12 mouse cellular contexts compared by ENCODE assay signal in the genomic region with DNA sequence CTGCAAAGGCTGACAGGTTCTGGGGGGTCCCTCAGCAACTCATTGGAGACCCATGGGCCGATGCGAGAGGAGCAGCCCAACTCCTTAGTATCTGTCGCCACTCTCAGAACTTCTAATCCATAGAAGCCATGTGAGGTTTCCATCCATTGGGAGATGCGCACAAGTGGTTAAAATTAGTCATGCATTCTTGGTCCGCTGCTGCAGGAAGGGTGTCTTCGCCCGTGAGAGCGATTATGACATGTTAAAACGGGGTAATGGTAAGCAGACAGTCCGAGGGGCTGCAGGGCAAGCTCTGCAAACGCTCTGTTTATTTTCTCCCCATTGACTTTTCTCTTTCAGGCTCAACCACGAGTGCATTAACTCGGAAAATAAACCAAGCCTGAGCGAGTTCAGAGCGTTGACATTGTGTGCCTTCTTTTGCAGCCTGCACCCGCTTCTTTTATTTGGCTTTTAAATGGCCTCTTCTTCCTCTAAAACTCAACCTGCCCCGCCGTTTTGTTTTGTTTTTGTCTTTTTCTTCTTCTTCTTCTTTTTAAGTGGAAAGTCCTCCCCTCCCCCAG.
DNase-seq lines count a peak whose midpoint lies in the region; ATAC-seq and TF ChIP-seq lines count a peak whose summit lies in the region.
"Had no signal": no experiment of that assay in that cellular context is flagged by ENCODE, and none has a peak within 500 bp of the region (broad histone marks: within the 10 kb centered on the region; RNA-seq: fewer than 3 reads in every experiment).

No protein-coding gene starts in this region.

- H3K4me2 ChIP-seq in kidney, postnatal 0 days (ENCODE audit: low read length): 0 out of 2 replicates have a peak overlapping the region, but pooled peaks have one; percentile 0
- peak overlapping the region; percentile 31; the same call in 1 of the 2 replicates for H3K4me2 ChIP-seq in forebrain, embryonic 11.5 days (ENCODE audit: low read depth, low read length, severe bottlenecking)
- peak overlapping the region; percentile 29 for H3K4me2 ChIP-seq in liver, postnatal 0 days (ENCODE audit: low read depth, low read length)
- peak overlapping the region; percentile 31 for H3K4me2 ChIP-seq in stomach, embryonic 15.5 days

- WGBS in kidney, postnatal 0 days: 41% methylated on average over 18 of the region's 18 CpGs
- 45% methylated on average over 18 of the region's 18 CpGs for WGBS in kidney, adult 2 months
- 22% methylated on average over 18 of the region's 18 CpGs for WGBS in forebrain, embryonic 11.5 days
- WGBS in liver, postnatal 0 days (ENCODE audit: insufficient replicate concordance): 60% methylated on average over 18 of the region's 18 CpGs
- WGBS in stomach, embryonic 15.5 days: 27% methylated on average over 18 of the region's 18 CpGs

- no peak overlapping the region for H3K9ac ChIP-seq in kidney, postnatal 0 days (ENCODE audit: low read depth, low read length)
- H3K9ac ChIP-seq in forebrain, embryonic 11.5 days (ENCODE audit: low read length): no peak overlapping the region
- no peak overlapping the region for H3K9ac ChIP-seq in liver, postnatal 0 days (replicated peaks)
- no peak overlapping the region for H3K9ac ChIP-seq in stomach, embryonic 15.5 days

- no peak for TF ChIP-seq POLR2A in kidney, adult 2 months (IDR thresholded peaks at IDR 0.05; ENCODE audit: low read depth, low read length)

- H3K4me3 ChIP-seq in kidney, postnatal 0 days (replicated peaks; ENCODE audit: low read depth, low read length): no peak overlapping the region
- no peak overlapping the region for H3K4me3 ChIP-seq in kidney, adult 2 months (ENCODE audit: insufficient read depth, low read depth, low read length)
- H3K4me3 ChIP-seq in forebrain, embryonic 11.5 days (ENCODE audit: low read depth, low read length): no peak overlapping the region
- H3K4me3 ChIP-seq in liver, postnatal 0 days (ENCODE audit: low read depth, low read length): no peak overlapping the region
- no peak overlapping the region for H3K4me3 ChIP-seq in stomach, embryonic 15.5 days (replicated peaks)
- H3K4me3 ChIP-seq: left cerebral cortex, adult 2 months; myocyte had no signal

- no peak for TF ChIP-seq EP300 in liver, postnatal 0 days (IDR thresholded peaks at IDR 0.05; ENCODE audit: low read depth)

- no peak for ATAC-seq in kidney, postnatal 0 days (replicated peaks; ENCODE audit: low FRiP score, low read depth)
- ATAC-seq in forebrain, embryonic 11.5 days (replicated peaks; ENCODE audit: low FRiP score): 0 out of 2 replicates have a peak, but pooled peaks have one; percentile 22
- no peak for ATAC-seq in liver, postnatal 0 days
- ATAC-seq in stomach, embryonic 15.5 days (ENCODE audit: insufficient read depth, low FRiP score, low read depth): no peak

- no peak overlapping the region for H3K27ac ChIP-seq in kidney, postnatal 0 days
- H3K27ac ChIP-seq in kidney, adult 2 months (ENCODE audit: insufficient read depth, low read depth, low read length): no peak overlapping the region
- H3K27ac ChIP-seq in forebrain, embryonic 11.5 days (ENCODE audit: low read depth, low read length): no peak overlapping the region
- H3K27ac ChIP-seq in liver, postnatal 0 days (ENCODE audit: low read depth): no peak overlapping the region
- peak overlapping the region; percentile 31 for H3K27ac ChIP-seq in stomach, embryonic 15.5 days
- H3K27ac ChIP-seq: left cerebral cortex, adult 2 months had no signal

- H3K9me3 ChIP-seq in kidney, postnatal 0 days (replicated peaks; ENCODE audit: low read length): no peaks in the 10 kb centered on the region
- no peaks in the 10 kb centered on the region; the same call in 1 of the 2 replicates for H3K9me3 ChIP-seq in forebrain, embryonic 11.5 days (ENCODE audit: control insufficient read depth, low read length)
- H3K9me3 ChIP-seq in liver, postnatal 0 days (ENCODE audit: low read length): no peaks in the 10 kb centered on the region
- no peaks in the 10 kb centered on the region for H3K9me3 ChIP-seq in stomach, embryonic 15.5 days

- no peak for DNase-seq in kidney, postnatal 0 days (ENCODE audit: low spot score)
- DNase-seq in kidney, adult 2 months: no peak
- DNase-seq in forebrain, embryonic 11.5 days (ENCODE audit: low spot score): no peak
- no peak for DNase-seq in liver, postnatal 0 days
- DNase-seq in adrenal gland, postnatal 14 days: no peak
- DNase-seq in spleen, postnatal 14 days (ENCODE audit: low spot score in 2 of 2): no peak
- no peak for DNase-seq in kidney, postnatal 36 days
- DNase-seq: gastrocnemius, postnatal 10 days; heart, postnatal 4 days had no signal

- no peaks in the 10 kb centered on the region for H3K4me1 ChIP-seq in kidney, postnatal 0 days (replicated peaks; ENCODE audit: insufficient read depth, low read length)
- H3K4me1 ChIP-seq in kidney, adult 2 months (ENCODE audit: control insufficient read depth, insufficient read depth, low read length): no peaks in the 10 kb centered on the region; the same call in 1 of the 2 replicates
- peaks cover 12% of the 10 kb centered on the region for H3K4me1 ChIP-seq in forebrain, embryonic 11.5 days (replicated peaks; ENCODE audit: control insufficient read depth, insufficient read depth, low read length)
- peaks cover 8% of the 10 kb centered on the region; the same call in 1 of the 2 replicates for H3K4me1 ChIP-seq in liver, postnatal 0 days (ENCODE audit: insufficient read depth)
- H3K4me1 ChIP-seq in stomach, embryonic 15.5 days: 0 out of 2 replicates have a peak, but pooled peaks cover 4% of the 10 kb centered on the region

- no peaks in the 10 kb centered on the region for H3K27me3 ChIP-seq in kidney, postnatal 0 days (ENCODE audit: insufficient read depth, low read length)
- H3K27me3 ChIP-seq in kidney, adult 2 months (replicated peaks; ENCODE audit: control insufficient read depth, insufficient read depth, low read length): no peaks in the 10 kb centered on the region
- peaks cover 5% of the 10 kb centered on the region for H3K27me3 ChIP-seq in forebrain, embryonic 11.5 days (ENCODE audit: control insufficient read depth, insufficient read depth, low read length)
- H3K27me3 ChIP-seq in liver, postnatal 0 days (ENCODE audit: insufficient read depth, low read length): no peaks in the 10 kb centered on the region
- no peaks in the 10 kb centered on the region for H3K27me3 ChIP-seq in stomach, embryonic 15.5 days (replicated peaks)

- TF ChIP-seq CTCF in kidney, postnatal 0 days (IDR thresholded peaks at IDR 0.05; ENCODE audit: low read depth): no peak
- TF ChIP-seq CTCF in kidney, adult 2 months (conservative IDR thresholded peaks at IDR 0.05; ENCODE audit: insufficient read depth, insufficient read length, low read depth, low read length): no peak
- no peak for TF ChIP-seq CTCF in liver, postnatal 0 days (IDR thresholded peaks at IDR 0.05; ENCODE audit: low read depth)

- no peaks in the 10 kb centered on the region for H3K36me3 ChIP-seq in kidney, postnatal 0 days (ENCODE audit: insufficient read depth, low read length)
- no peaks in the 10 kb centered on the region for H3K36me3 ChIP-seq in kidney, adult 2 months (ENCODE audit: control insufficient read depth, insufficient read depth, low read length)
- no peaks in the 10 kb centered on the region for H3K36me3 ChIP-seq in forebrain, embryonic 11.5 days (ENCODE audit: control insufficient read depth, insufficient read depth, low read length)
- no peaks in the 10 kb centered on the region for H3K36me3 ChIP-seq in liver, postnatal 0 days (replicated peaks; ENCODE audit: insufficient read depth, low read length)
- no peaks in the 10 kb centered on the region for H3K36me3 ChIP-seq in stomach, embryonic 15.5 days
